Mouse (Mus musculus) spleen, postnatal 36 days (tissue): ENCODE results near the gene Fbxo17.

Experiments used
- DNase-seq, 2 experiments: peaks; one replicate each; pipeline ENCODE4 v3.0.0; 2022; ENCODE audit warnings: low spot score in 2 of 2, mixed read lengths in 1 of 2

Gene Fbxo17

DNA sequence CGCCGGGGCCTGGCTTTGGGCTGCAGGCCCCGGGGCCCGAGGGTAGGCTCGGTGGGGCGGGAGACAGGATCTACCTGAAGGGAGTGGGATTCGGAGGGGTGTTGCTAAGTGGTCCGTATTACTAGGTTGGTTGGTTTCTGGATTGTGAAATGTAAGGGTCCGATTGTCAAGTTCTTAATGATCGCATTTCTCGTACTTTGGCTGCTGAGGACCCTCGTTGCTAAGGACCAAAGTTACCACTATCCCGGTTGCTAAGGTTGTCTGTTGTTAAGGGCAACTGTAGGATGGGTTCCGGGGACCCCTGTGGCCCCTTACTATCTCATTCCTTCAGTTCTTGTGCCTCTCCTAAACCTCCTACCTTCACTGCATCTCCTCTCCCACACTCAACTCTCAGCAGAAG lies 50.3 kb downstream of the Fbxo17 start:
- no peak for DNase-seq

DNA sequence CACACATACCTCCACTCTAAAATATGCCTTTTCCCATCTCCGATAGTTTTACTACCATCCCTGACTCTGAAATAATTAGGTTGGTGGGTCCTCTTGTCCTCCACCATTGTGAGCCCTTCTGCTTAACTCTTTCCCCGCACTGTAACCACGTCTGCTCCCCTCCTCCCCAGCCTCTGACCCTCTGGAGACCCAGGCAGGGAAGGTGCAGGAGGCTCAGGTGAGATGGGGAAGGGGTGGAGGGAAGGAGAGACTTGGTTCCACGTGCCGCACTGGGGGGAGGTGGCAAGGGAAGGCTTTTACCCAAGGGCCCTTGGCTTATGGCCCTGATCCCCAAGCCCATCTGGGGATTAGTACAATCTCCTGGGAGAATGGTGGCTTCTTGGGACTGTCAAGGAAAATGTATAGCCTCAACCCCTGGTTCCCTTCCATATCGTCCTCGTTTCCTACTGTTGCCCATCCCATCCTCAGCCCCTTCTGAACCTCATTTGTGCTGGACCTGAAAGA lies 50.9 kb downstream of the Fbxo17 start, which contains the start of gene Nfkbib:
Gene Nfkbib, minus strand, starts transcription at position 51 of the 504 bp plus-strand sequence.
- no peak for DNase-seq

DNA sequence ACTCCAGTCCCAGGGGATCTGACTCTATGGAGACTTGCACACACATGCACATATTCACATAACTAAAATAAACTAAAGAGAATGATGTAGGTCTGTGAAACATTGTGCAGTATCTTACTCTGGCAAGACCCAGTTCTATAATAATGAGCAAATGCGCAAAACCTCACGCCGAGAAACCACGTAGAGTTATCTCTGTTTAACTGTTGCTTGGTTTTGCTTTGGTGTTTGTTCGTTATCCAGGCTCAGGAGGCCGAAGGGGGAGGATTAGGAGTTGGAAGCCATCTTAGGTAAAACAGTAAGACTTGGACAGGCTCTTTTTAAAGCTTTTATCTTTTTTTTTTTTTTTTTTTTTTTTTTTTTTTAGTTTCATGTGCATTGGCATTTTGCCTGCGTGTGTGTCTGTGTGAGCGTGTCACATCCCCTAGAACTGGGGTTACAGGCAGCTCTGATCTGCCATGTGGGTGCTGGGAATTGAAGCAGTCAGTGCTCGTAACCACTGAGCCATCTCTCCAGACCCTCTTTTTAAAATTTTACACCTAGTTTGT lies 52.9 kb downstream of the Fbxo17 start:
- no peak for DNase-seq

DNA sequence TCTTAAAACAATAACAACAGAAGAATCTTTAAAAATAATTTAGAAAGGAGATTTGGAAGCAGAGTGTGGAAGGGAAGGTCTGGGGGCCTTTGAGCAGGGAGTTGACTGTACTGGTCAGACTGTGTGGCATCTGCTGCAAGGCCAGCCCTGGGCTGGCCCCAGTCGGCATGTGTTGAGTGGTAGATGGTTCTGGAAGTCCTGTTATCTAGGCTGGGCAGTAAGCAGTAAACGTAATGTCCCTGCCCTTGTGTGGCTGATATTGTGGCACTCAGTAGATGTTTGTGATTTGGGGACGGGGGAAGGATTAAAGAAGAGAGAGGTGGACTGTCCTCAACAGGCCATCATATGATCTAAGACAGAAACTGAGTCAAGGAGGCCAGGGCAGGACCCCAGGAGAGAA lies 53.7 kb downstream of the Fbxo17 start:
- DNase-seq = no peak

DNA sequence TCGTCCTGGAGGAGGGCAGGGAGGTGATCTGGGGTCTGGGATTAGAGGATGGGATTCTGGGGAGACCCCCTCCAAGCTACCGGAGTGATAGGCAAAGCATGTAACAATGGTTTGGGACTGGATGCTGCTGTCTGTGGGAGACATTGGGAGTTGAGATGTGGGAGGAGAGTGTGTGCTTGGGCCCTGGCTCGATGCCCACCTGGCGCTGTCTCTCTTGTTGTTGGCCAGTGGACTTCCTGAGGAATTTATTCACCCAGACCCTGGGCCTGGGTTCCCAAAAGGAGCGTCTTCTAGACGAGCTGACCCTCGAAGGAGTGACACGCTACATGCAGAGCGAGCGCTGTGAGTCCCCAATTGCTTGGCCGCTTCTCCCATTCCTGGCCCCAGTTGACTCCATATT lies 55.3 kb downstream of the Fbxo17 start:
- no peak for DNase-seq

DNA sequence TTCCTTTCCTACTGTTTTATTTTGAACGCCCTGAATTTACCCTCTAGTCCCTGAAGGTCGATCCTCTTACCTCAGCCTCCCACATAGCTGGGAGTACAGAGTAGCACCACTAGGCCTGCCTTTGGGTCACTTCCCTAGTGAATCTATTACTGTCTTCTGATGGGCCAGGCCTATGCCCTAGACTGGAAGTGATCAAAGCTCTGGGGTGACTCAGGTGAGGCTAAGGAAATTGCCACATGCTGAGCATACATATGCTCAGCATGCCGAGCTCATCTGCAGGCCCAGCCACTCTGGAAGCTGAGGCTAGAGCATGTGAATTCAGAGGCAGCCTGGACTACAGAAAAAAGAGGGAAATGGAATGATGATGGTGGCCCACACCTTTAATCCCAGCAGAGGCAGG lies 56.6 kb downstream of the Fbxo17 start:
- no peak for DNase-seq

DNA sequence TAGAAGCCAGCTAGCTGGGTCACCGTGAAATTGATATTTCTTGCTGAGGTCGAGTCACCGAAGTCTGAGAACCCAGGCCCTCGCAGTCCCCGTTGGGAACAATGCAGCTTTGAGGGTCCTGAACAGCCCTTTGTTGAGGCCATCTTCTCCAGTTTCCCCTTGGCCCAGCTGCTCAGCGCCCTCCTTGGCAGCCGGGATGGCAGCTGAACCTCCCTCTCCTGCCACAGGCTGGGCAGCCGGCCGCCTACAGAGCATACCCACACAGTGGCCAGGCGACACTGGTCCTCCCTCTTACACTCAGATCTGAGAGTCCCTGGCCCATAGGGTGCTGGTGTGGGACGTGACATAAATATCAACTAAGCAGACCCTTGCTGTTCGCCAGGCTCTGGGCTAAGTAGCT lies 57.6 kb downstream of the Fbxo17 start:
- DNase-seq = no peak

DNA sequence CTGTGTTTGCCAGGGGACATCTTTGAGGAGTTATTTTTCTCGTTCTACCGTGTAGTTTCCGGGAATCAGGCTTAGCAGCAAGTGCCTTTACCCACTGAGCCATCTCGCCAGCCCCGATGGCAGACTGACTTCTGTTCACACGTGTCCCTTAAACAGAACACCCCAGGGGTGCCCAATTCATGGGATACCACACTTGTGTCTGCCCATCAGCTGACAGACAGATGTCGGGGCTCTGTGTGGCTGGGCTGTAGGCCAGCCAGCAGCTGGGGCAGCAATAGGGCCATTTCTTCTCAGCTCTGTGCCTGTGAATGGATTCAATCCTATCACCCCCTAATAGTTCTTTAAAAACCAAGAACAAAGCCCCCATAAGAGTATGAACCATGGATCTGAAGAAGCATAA lies 58.5 kb downstream of the Fbxo17 start:
- no peak for DNase-seq

DNA sequence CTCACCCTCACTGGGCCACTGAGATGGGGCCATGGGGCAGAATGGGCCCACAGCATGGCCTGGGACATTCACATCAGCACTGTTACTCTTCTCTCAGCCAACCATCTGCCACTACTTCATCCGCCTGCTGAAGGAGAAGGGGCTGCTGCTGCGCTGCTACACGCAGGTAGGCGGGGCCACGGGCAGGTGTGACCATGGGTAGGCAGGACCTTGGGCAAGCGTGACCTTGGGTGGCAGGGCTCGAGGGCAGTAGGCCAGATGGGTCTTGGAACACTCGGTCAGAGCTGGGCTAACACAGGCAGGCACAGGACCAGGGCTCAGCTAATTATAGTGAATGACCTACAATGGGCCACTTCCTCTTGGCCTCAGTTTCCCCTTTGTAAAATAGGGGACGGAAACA lies 62.2 kb downstream of the Fbxo17 start:
- no peak for DNase-seq

DNA sequence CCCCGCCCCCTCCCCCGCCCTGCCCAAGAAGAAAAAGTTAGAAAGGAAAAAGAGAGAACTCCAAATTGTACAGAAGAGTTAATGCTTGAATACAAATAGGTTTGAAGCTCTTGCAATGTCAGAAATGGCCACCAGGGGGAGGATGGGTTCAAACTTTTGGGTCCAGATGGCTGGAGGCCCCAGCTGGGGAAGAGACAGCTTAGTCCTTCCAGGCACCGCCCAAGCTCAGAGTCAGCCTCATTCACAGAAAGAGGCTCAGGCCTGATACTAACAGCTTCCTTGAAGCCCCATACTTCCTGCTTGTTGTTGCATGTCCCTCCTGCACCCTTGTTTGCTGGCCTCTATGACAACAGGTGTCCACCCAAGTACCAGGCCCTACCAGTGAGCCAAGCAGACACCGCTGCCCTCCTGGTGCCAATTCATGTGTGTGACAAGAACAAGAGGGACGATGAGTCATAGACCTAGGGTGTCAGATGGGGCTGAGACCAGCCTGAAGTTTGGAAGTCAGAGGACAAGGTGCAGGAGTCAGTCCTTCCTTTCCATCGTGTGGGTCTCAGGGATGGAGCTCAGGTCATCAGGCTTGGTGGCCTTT lies 63.6 kb downstream of the Fbxo17 start:
- peak; percentile 85 to 92 for DNase-seq

DNA sequence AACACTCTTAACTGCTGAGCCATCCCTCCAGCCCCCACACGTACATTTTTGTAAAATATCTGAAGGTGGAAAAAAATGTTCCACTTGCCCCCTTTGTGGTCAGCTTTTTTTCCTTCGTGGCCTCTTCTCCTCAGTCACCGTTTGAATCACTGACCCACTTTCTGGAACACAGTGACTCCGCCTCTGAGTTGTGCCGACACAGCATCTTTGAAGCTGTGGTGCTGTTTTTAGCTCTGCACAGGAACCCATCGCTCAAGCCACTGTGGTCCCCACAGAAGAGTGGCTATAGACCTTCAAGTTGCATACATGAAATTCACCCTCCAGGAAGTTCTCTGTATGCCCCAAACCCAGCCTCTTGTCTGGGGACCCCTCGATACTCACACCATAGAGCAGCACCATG lies 64.3 kb downstream of the Fbxo17 start:
- peak; percentile 69 to 72 for DNase-seq

DNA sequence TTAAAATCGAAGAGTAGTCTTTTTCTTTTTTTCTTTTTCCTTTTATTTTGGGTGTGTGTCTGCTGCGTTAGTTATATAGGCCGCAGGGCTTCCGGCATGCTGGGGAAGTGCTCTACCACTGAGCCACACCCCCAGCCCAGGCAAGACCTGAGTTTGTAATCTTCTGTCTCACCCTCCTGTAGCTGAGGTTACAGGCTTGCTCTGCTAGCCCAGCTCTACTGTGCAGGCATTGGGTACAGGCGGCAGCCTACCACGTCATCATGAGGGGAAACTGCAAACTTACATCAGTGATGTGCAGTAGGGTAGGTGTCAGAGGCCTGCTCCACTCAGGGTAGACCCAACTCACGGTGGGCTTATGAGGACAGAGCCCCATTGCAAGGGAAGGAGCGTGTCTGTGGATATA lies 64.7 kb downstream of the Fbxo17 start:
- peak; percentile 84 to 85 for DNase-seq

DNA sequence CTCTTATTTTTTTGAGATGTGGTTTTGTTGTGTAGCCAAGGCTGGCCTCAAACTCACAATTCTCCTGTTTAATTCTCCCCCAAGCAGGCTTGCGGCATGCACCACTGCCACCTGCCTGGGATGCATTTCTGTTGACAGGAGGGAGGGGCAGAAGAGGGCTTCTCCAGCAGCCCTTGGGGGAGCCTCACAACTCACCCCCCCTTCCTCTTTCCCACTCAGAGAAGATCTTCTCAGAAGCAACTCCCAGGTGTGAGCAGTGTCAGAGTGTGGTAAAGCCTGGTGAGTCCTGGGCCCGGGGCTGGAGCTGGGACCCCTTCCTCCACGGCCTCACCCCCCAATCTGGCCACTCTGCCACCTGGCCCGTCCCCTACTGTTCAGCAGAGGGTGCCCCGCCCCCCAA lies 68.6 kb downstream of the Fbxo17 start:
- DNase-seq = no peak
